Mouse (Mus musculus) bone marrow macrophage, adult 2 months (primary cell): ENCODE results near the gene Rpain. TPM values are rescaled to one million over a fixed set of nuclear protein-coding genes. Genes with fewer than 3 reads are reported as not detected.

Experiments used
- H3K27ac ChIP-seq: 2 replicates; pipeline ENCODE4 v1.5.1; 2012; ENCODE audit warnings: low read depth, low read length; ENCODE audit not compliant: insufficient read depth
- H3K4me1 ChIP-seq: 2 replicates; pipeline ENCODE4 v1.6.1; 2012; ENCODE audit warnings: low read length; ENCODE audit not compliant: control insufficient read depth, insufficient read depth
- H3K4me3 ChIP-seq: 2 replicates; pipeline ENCODE4 v1.5.1; 2012; ENCODE audit warnings: mild to moderate bottlenecking, low read length, moderate library complexity; ENCODE audit not compliant: insufficient read depth
- CTCF ChIP-seq: IDR thresholded peaks from 2 replicates; pipeline ENCODE4 v1.5.1; 2012; ENCODE audit warnings: low read depth, mild to moderate bottlenecking, low read length, moderate library complexity
- POLR2A ChIP-seq: IDR thresholded peaks from 2 replicates; pipeline ENCODE4 v1.6.1; 2012; ENCODE audit warnings: mild to moderate bottlenecking, low read depth, low read length, borderline replicate concordance
- polyA plus RNA-seq: library from polyadenylated mRNA; stranded (reverse); fragments of >200 nt; gene quantifications from 2 replicates; pipeline ENCODE4 v1.2.4, GENCODE M21; 2012; ENCODE audit not compliant: missing spikeins, insufficient read depth, insufficient read length

The Rpain gene
- polyA plus RNA-seq, 1 experiment, result 65.8 TPM

DNA sequence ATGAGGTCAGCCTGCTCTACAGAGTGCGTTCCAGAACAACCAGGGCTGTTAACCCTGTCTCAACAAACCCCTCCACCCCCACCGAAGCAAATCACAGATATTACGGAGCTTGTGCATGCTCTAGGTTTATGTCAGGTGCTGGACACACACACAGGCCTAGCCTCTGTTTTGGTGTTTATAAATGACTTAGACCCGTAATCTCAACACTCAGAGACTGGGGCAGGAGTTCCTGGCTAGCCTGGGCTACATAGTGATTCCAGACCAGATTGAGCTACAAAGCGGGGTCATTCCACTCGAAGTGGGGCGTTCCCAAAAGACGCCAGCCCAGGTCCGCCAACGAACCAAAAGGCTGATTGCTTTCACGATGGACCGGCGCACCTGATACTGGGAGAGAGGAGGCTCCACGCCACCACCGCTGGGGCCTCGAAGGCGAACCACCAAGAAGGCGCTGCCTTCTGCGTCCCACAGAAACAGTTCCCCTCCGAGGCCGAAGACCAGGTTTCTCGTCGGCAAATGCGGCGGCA is 680 bp upstream of the Rpain start:
- peak overlapping the region; percentile 75 for H3K27ac ChIP-seq

DNA sequence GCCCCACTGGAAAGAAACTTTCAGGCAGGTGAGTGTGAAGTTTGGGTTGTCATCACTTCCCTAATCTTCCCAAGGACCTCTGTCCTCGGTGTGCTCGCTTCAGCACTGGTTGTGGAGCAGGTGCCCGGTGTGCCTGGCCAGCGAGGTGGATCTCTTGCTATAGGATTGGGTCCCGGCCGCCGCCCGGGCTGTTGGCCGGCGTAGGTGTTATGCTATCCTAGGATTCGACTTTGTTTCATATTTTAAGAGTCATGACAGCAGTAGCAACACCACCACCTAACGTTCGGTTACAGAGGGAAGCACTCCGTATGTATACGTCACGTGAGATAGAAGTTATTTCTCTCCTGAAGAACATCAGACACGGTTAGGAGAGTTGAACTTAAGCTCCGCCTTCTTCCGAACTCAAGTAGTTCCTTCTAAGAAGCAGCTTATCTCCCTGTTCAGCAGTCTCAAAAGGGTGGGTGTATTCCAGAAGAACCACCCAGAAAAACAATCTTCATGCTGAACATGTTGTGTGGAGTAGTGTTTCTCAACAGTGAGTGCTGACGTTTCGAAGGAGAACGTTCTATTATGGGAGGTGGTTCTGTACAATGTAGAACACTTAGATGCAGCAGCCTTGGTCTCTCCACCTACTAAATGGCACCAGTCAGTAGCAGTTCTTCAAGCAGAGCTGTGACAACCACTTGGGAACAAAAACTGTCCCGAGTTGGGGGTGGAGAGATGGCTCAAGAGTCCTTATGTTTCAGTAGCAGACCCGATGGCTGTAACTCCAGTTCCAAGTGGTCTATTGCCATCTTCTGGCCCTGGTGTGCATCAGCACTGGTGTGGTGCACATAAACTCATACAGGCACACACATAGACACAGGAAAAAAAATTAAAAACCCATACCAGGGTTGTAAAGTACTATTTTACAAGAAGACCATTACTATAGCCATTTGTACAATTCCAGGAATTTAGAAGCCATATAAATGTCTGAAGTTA is 837 bp downstream of the Rpain start:
- H3K4me1 ChIP-seq, result peaks cover 7% of the 10 kb centered on the region; the same call in 1 of the 2 replicates
- peak overlapping the region; percentile 83 for H3K27ac ChIP-seq
- no peak for TF ChIP-seq CTCF
- TF ChIP-seq POLR2A, result no peak
- H3K4me3 ChIP-seq, result peak overlapping the region; percentile 91

More for the DNA sequence above, 680 bp upstream of the Rpain start:
- Histone ChIP-seq H3K4me3 (peak overlapping the region; percentile 97), H3K4me1 (peaks cover 11% of the 10 kb centered on the region)
- no peak for TF ChIP-seq POLR2A

DNA sequence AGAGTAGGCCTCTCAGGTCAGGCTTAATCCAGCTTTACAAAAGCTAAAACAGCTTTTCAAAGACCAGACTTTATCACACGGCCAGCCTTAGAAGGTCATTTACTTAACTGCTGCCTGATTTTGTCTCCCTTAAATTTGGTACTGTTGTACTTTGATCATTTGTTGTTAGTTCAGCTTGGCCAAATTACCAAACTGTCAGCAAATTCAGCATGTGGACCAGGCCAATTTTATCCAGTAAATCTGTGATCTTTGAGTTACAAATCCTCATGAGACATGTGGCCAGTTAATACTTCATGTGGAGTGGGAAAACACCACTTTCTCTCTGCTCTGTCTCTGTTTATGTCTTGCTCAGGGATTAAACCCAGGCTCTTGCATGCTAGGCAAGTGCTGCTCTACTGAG is 2.6 kb downstream of the Rpain start:
- Histone ChIP-seq H3K27ac (no peak overlapping the region), H3K4me1 (peaks cover 7% of the 10 kb centered on the region; the same call in 1 of the 2 replicates), H3K4me3 (no peak overlapping the region)
- TF ChIP-seq CTCF (no peak), POLR2A (no peak)

- peaks cover 8% of the 10 kb centered on the region for H3K4me1 ChIP-seq
- no peak overlapping the region for H3K4me3 ChIP-seq
- TF ChIP-seq POLR2A, result no peak
- TF ChIP-seq CTCF, result no peak
- no peak overlapping the region for H3K27ac ChIP-seq
Measured at GRCm38 (mm10) chr11:70973947-70974346, 3.9 kb downstream of the Rpain start.

- TF ChIP-seq CTCF (no peak), POLR2A (no peak)
- Histone ChIP-seq H3K4me1 (peaks cover 18% of the 10 kb centered on the region), H3K27ac (no peak overlapping the region), H3K4me3 (no peak overlapping the region)
Measured at GRCm38 (mm10) chr11:70975193-70975592, 5.2 kb downstream of the Rpain start.

DNA sequence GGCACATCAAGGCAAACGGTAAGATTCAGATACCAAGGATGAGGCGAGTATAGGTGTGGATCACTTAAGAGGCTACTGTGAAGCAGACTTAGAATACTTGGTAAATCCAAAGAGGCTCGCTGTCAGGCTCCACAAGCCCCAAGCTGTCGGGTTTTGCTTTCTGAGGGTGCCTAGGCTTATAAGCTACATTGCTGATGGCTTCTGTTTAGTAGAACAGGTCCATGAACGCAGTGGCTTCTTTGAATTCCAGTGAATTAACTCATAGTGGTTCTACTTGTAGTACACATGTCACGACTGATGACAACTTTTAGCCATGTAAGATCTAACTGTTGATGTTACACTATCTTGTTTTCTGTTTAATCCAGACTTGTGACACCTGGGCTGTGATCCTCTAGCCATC is 7.3 kb downstream of the Rpain start:
- TF ChIP-seq CTCF, result no peak
- no peak for TF ChIP-seq POLR2A

GRCm38 (mm10) chr11:70980232-70980631 is 10.2 kb downstream of the Rpain start:
- Histone ChIP-seq H3K4me3 (peak overlapping the region; percentile 89; the same call in 1 of the 2 replicates), H3K4me1 (peaks cover 26% of the 10 kb centered on the region), H3K27ac (no peak overlapping the region)
- TF ChIP-seq CTCF (no peak), POLR2A (no peak)

More for the DNA sequence above, 7.3 kb downstream of the Rpain start:
- Histone ChIP-seq H3K4me1 (peaks cover 26% of the 10 kb centered on the region), H3K4me3 (no peak overlapping the region), H3K27ac (no peak overlapping the region)

DNA sequence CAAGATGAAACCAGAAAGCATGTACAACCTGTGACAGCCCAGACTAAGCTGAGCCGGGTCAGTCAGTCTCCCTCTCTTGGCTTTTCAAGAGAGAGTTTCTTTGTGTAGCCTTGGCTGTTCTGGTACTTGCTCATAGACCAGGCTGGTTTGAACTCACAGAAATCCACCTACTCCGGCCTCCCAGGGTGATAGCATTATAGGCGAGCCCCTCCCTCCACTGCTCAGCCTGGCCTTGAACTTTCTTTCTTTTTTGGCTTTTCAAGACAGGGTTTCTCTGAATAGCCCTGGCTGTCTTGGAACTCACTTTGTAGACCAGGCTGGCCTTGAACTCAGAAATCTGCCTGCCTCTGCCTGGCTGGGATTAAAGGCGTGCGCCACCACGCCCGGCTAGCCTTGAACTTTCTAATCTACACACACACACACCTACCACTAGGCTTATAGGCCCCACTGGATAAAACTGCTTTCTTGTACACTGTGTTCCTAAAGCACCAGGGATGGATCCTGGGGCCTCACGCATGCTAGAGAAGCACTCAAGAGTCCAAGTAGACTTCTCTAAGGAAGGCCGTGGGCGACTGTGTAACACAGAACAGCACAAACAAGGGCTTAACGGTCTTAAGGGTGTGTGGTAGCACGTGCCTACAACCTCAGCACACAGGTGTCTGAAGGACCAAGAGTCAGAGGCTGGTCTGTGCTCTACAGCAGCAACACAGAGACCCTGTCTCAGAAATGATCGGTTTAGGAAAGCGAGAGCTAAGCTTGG is 10.9 kb downstream of the Rpain start:
- TF ChIP-seq POLR2A (no peak), CTCF (no peak)
- Histone ChIP-seq H3K4me3 (peak overlapping the region; percentile 89), H3K4me1 (peaks cover 26% of the 10 kb centered on the region), H3K27ac (no peak overlapping the region)

DNA sequence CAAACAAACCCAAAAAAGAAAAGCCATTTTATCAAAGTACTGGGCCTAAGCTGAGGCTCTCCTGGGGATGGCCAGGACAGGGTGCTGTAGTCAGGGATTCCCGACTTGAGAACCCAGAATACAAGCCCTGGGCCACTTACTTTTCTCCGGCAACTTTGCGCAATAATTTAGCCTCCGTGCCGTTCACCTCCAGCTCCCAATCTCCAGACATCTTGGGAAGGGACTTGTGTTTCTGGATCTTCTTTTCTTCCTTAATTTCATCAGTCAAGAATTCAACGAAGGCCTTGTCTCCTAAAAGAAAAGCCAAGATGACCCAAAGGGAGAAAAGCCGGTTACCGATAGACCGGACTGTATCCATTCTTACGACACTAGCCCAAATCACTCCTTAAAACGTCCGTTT is 12.0 kb downstream of the Rpain start:
- H3K4me1 ChIP-seq, result peaks cover 26% of the 10 kb centered on the region
- H3K27ac ChIP-seq, result peak overlapping the region; percentile 60; the same call in 1 of the 2 replicates
- TF ChIP-seq CTCF (no peak), POLR2A (no peak)
- H3K4me3 ChIP-seq, result peak overlapping the region; percentile 89
